Mouse (Mus musculus): Measurements from ENCODE around the gene Arnt2.

Arnt2 gene

GRCm38 (mm10) chr7:84409896-84410521 lies at the start of gene Arnt2:
Gene Arnt2 (minus strand): TSS chr7:84410176.
- peak; percentile 29 to 50 for DNase-seq

DNA sequence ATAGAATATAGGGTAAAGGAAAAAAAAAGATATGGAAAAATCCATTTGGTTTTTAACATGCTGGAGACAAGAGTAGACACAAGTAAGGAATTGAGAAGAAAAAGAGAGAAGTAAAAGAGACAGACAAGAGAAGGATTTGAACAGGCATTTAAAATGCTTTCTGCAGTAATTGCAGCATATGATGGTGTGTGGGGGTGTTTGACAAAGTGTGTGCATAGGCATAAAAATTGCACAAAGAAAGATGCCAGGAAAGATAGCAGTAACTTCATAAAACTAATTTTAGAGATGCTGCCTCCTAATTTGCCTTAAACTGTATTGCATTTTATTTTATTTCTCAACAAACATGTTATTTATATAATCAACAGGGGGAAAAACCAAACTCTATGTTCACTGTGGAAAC lies 41.7 kb upstream of the Arnt2 start:
- no peak for DNase-seq

GRCm38 (mm10) chr7:84449066-84449465 lies 39.1 kb upstream of the Arnt2 start:
- DNase-seq = peak; percentile 15 to 39

GRCm38 (mm10) chr7:84448512-84448911 lies 38.5 kb upstream of the Arnt2 start:
- no peak for DNase-seq

GRCm38 (mm10) chr7:84447740-84448435 lies 37.9 kb upstream of the Arnt2 start:
- no peak for DNase-seq

DNA sequence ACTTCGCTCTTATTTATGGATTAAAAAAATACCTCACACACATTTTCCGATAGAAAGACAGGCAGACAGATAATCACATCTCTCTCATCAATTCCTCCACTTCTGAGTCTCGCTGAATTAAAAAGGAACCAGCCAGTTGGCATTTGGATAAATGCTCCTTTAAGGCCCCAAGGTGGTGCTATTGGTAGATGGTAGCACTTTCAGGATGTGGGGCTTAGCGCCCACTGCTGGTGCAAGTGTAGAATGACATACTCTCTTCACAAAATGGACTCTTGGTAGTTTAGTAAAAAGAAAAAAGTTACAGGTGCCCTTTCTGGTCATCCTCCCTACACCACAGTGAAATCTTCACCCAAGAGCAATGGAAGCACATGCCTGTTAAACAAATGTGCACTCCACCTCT lies 37.1 kb upstream of the Arnt2 start:
- DNase-seq = peak; percentile 58 to 64

GRCm38 (mm10) chr7:84442343-84442911 lies 32.5 kb upstream of the Arnt2 start:
- no peak for DNase-seq

GRCm38 (mm10) chr7:84439606-84440005 lies 29.6 kb upstream of the Arnt2 start:
- DNase-seq = no peak

DNA sequence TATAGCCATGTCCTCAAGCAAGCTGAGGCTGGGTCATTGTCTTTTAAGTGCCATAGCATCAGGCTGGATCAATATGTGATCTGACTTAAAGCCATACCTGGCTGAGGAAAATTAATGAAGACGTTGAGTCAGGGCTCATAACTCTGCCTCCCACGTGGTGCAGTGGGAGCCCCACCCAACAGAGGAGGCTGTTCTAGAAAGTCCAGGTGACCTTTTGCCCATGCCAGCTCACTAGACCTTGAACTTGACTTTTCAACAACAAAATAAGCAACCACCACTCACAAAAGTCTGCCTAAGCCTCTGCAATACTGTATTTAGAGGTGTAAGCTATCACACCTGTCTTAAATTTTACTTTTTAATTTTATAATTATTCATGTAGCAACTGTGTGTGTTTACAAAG lies 24.9 kb upstream of the Arnt2 start:
- DNase-seq = no peak

DNA sequence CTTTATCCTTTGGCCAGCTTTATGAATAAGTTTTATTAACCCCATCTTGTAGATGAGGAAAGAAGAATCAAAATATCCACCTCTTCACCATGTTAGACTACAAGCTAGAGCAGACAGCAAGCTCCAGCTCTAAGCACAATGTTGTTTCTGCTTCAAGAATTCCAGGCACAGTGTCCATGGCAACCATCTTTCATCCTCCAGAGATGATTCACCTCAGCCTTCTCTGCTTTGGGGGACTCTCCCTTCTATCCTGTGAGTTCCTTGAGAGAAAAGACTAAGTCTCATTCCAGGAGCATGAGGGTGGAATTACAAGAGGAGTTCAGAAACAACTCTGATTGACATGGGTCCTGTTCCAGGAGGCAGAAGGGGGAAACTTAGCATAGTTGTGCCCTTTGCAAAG lies 22.2 kb upstream of the Arnt2 start:
- no peak for DNase-seq

- DNase-seq = no peak
Measured at GRCm38 (mm10) chr7:84427221-84427620, 17.2 kb upstream of the Arnt2 start.

DNA sequence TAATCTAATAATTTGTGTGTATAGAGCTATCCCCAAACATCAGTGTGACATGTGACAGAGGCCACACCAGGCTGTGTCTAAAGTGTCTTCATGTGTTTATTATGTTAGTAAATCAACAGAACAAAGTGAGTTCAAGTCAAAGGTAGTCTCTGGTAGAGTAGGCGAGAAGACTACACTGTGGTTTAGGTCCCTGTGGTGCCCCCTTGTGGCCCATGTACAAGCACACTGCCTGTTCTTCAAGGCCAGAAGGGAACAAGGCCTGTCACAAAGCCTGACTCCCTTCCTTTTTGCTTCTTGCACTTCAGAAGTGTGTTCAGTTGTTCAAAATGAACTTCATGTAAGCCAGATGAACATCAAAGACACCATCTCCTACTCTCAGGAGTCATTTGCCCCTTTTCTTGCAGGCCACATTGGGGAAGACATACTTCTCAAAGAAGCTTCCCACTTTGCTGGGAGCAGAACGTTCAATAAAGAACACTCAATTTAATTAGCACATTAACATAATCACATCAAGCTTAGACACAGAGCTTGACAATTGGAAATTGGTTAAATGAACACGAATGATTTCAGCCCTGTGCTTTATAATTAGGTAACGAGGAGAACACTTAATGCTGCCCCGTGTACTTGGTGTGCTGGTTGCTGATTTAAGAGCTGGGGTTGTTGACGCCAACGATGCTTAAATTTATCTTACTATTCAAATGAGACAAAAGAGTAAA lies 14.9 kb upstream of the Arnt2 start:
- DNase-seq = peak in 1 of 2 experiments; percentile 14

GRCm38 (mm10) chr7:84421753-84422152 lies 11.8 kb upstream of the Arnt2 start:
- DNase-seq = no peak

GRCm38 (mm10) chr7:84421291-84421665 lies 11.3 kb upstream of the Arnt2 start:
- DNase-seq = no peak

DNA sequence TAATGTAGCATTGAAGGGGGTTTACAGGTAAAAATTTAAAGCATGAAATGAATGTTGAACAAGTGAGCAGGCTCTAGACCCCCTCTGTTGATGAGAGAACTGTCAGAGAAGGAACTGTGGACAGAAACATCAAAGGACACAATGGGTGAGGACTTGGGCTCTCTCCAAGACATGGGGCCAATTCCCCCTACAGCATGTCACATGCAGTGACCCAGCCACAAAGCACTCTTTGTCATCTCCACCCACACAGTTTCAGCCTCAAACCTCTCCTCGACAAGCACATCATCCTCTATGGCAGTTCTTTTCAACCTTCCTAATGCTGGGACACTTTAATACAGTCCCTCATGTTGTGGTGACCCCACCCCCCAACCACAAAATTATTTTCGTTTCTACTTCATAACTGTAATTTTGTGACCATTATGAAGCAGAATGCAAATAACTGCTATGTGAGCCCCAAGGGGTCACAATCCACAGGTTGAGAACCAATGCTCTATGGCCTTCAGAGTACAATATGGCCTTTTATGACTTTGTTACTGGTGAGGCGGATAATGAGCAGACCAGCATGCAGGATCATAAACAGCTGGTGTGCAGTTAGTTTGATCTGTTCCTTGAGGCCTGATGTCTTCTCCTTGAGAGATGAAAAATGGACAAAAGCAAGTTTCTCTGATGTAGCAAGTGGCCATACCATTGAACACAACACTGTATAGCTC lies 10.8 kb upstream of the Arnt2 start:
- no peak for DNase-seq

DNA sequence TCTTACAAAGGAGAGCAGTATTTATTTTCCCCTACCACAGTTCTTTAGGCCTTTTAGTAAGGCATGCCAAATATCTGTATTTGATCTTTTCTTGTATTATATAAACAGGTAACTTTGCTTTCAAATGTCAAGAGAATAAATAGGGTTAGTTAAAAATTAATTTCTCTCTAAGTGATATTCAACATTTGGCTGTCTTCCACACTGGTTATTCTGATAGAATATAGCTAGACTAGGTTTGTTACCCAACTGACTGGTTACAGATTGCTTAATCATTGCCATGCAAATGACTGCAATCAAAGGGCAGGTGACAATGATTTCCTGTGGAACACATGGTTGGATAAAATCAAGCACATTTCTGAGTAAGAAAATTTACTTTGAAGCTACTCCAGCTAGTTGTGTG lies 7.5 kb upstream of the Arnt2 start:
- DNase-seq = no peak

GRCm38 (mm10) chr7:84412570-84412969 lies 2.6 kb upstream of the Arnt2 start:
- DNase-seq = no peak

DNA sequence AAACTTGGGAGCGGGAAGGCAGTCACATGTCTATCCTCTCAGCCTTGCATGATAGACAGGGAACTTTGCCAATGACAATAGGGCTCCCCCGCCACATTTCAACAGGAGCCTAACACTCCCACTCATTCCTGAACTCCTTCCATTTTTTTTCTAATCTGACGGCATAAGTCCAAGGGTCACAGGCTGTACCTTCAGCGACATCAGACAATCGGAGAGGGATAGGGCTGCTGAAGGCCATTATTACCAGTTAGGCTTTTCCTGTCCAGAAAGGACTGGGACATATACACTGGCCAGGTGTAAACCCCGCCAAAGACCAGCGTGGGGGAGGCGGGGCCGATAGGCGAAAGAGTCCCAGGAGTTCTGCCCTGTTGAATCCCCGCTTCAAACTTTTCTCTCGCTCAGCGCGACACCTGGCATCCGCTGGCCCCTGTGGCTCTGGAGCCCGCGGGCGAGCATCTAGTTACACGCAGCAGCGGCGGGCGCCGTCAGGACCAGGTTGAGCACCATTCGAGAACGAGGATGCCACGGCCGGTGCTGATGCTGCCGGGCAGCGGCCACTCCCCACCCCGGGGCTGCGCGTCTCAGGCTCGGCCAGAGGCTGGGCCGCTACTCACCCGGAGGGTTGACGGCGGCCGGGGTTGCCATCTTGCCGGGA lies 608 bp downstream of the Arnt2 start:
- DNase-seq = peak in 1 of 2 experiments; percentile 23

GRCm38 (mm10) chr7:84408282-84408681 lies 1.7 kb downstream of the Arnt2 start:
- DNase-seq = no peak

GRCm38 (mm10) chr7:84403371-84403770 lies 6.6 kb downstream of the Arnt2 start:
- no peak for DNase-seq

DNA sequence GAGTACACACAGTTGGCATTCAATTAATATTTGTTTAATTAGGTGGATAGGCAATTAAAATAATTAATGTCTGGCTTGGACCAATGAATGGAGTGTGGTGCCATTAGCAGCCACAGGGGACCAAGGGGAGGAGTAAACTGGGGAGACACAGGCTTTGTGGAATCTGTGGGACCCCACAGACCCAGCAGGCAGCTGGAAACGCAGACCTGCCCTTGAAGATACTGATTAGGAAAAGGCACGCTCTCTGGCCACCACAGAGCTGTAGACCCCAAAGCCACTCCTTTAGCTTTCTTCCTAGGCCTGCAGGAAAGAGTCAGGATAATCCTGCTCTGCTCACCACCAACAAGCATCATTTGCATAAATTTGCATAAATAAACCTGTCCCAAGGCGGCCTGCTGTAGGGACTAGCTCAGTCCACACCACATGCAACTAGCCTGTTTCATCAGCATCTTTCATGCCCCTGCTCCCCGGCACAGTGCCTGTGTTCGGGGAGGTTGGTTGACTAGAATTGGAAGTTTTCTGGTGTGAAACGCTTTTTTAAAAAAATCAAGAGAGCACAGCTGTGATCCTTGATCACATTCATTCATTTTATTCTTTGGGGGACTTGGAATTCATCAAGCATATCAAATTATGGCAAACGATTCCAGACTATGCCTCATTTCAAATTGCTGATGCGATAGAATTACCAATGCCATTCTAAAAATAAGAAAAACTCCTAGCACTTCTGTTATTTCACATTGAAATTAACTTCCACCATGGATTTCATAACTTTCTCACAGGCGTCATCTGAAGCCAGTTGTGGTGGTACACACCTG lies 8.1 kb downstream of the Arnt2 start:
- DNase-seq = no peak

GRCm38 (mm10) chr7:84397320-84397719 lies 12.7 kb downstream of the Arnt2 start:
- no peak for DNase-seq
